Mouse (Mus musculus) MEL (cell line): ENCODE results near the gene Gstp2. TPM values are rescaled to one million over a fixed set of nuclear protein-coding genes. Genes with fewer than 3 reads are reported as not detected.

Experiments
- DNase-seq: peaks from one replicate; pipeline ENCODE4 v3.0.0; 2011; ENCODE audit warnings: low read depth, low spot score
- H3K27ac ChIP-seq: 2 replicates; pipeline ENCODE4 v1.5.1; 2012; ENCODE audit warnings: low read depth, mild to moderate bottlenecking, control low read depth, low read length, moderate library complexity; ENCODE audit not compliant: control insufficient read depth
- H3K27me3 ChIP-seq, 2 experiments: fragments of 150-350 bp in 1 of 2; sonication (generic) in 1 of 2; 2 replicates each; pipeline ENCODE4 v1.6.1; 2012; ENCODE audit warnings: low read length in 2 of 2, mild to moderate bottlenecking in 2 of 2, improper control_type of control experiment in 1 of 2, moderate library complexity in 1 of 2; ENCODE audit not compliant: insufficient read depth in 2 of 2, control insufficient read depth in 1 of 2
- H3K36me3 ChIP-seq, 2 experiments: 2 replicates each; pipeline ENCODE4 v1.6.1; 2012 to 2014; ENCODE audit warnings: low read length in 2 of 2, improper control_type of control experiment in 1 of 2, inconsistent platforms in 1 of 2, mild to moderate bottlenecking in 1 of 2; ENCODE audit not compliant: insufficient read depth in 2 of 2, control insufficient read depth in 1 of 2
- H3K4me1 ChIP-seq, 2 experiments: fragments of 150-350 bp in 1 of 2; sonication (generic) in 1 of 2; 2 replicates each; pipeline ENCODE4 v1.6.1; 2012; ENCODE audit warnings: low read length in 2 of 2, improper control_type of control experiment in 1 of 2, mild to moderate bottlenecking in 1 of 2; ENCODE audit not compliant: insufficient read depth in 2 of 2, control insufficient read depth in 1 of 2
- H3K4me3 ChIP-seq, 2 experiments: fragments of 150-350 bp in 1 of 2; sonication (generic) in 1 of 2; 2 replicates each; pipeline ENCODE4 v1.5.1; 2012; ENCODE audit warnings: low read depth in 2 of 2, low read length in 2 of 2, mild to moderate bottlenecking in 2 of 2, moderate library complexity in 2 of 2, control low read depth in 1 of 2, improper control_type of control experiment in 1 of 2; ENCODE audit not compliant: control insufficient read depth in 1 of 2, insufficient read depth in 1 of 2
- H3K79me2 ChIP-seq: 2 replicates; pipeline ENCODE4 v1.6.1; 2012; ENCODE audit warnings: mild to moderate bottlenecking, low read length, moderate library complexity; ENCODE audit not compliant: control insufficient read depth, poor library complexity, insufficient read depth
- H3K9ac ChIP-seq: 2 replicates; pipeline ENCODE4 v1.6.1; 2012; ENCODE audit warnings: low read depth, mild to moderate bottlenecking, control low read depth, low read length, moderate library complexity; ENCODE audit not compliant: control insufficient read depth, poor library complexity, severe bottlenecking
- H3K9me3 ChIP-seq: fragments of 150-350 bp; sonication (generic); replicated peaks from 2 replicates; pipeline ENCODE4 v1.6.1; 2012; ENCODE audit warnings: mild to moderate bottlenecking, low read length, improper control_type of control experiment, moderate library complexity; ENCODE audit not compliant: insufficient read depth
- BHLHE40 ChIP-seq: IDR thresholded peaks from 2 replicates; pipeline ENCODE4 v1.6.1; 2012; ENCODE audit warnings: low read depth, mild to moderate bottlenecking, inconsistent platforms, low read length, improper control_type of control experiment, borderline replicate concordance
- CHD1 ChIP-seq: IDR thresholded peaks from 2 replicates; pipeline ENCODE4 v1.6.1; 2012; ENCODE audit warnings: low read depth, mild to moderate bottlenecking, inconsistent platforms, low read length, improper control_type of control experiment
- CHD2 ChIP-seq: IDR thresholded peaks from 2 replicates; pipeline ENCODE4 v1.6.1; 2011; ENCODE audit warnings: low read length, improper control_type of control experiment
- E2F4 ChIP-seq: IDR thresholded peaks from 2 replicates; pipeline ENCODE4 v1.6.1; 2011; ENCODE audit warnings: low read depth, low read length, improper control_type of control experiment, borderline replicate concordance
- ELF1 ChIP-seq: IDR thresholded peaks from 2 replicates; pipeline ENCODE4 v1.6.1; 2014; ENCODE audit warnings: low read depth, mild to moderate bottlenecking, inconsistent platforms, low read length, improper control_type of control experiment, moderate library complexity
- EP300 ChIP-seq, 2 experiments: IDR thresholded peaks; 2 replicates each; pipeline ENCODE4 v1.6.1; 2011; ENCODE audit warnings: improper control_type of control experiment in 2 of 2, low read length in 2 of 2, low read depth in 1 of 2, mild to moderate bottlenecking in 1 of 2
- ETS1 ChIP-seq: IDR thresholded peaks from 2 replicates; pipeline ENCODE4 v1.6.1; 2012; ENCODE audit warnings: low read depth, mild to moderate bottlenecking, inconsistent platforms, low read length, improper control_type of control experiment, moderate library complexity
- JUND ChIP-seq: IDR thresholded peaks from 2 replicates; pipeline ENCODE4 v1.6.1; 2011; ENCODE audit warnings: low read depth, mild to moderate bottlenecking, improper control_type of control experiment, low read length
- KAT2A ChIP-seq: conservative IDR thresholded peaks from 2 replicates; pipeline ENCODE4 v1.6.1; 2012; ENCODE audit warnings: low read depth, low read length, improper control_type of control experiment, inconsistent platforms
- MAZ ChIP-seq: IDR thresholded peaks from 2 replicates; pipeline ENCODE4 v1.6.1; 2012; ENCODE audit warnings: low read depth, mild to moderate bottlenecking, inconsistent platforms, low read length, improper control_type of control experiment
- MEF2A ChIP-seq: IDR thresholded peaks from 2 replicates; pipeline ENCODE4 v1.6.1; 2014; ENCODE audit warnings: low read depth, mild to moderate bottlenecking, inconsistent platforms, low read length, improper control_type of control experiment; ENCODE audit not compliant: poor library complexity, insufficient replicate concordance, severe bottlenecking; ENCODE audit errors: extremely low read depth
- MYB ChIP-seq: IDR thresholded peaks from 2 replicates; pipeline ENCODE4 v1.6.1; 2011; ENCODE audit warnings: mild to moderate bottlenecking, low read depth, low read length, improper control_type of control experiment
- MYC ChIP-seq: IDR thresholded peaks from 2 replicates; pipeline ENCODE4 v1.6.1; 2011; ENCODE audit warnings: low read depth, mild to moderate bottlenecking, low read length, improper control_type of control experiment, moderate library complexity
- NELFE ChIP-seq: IDR thresholded peaks from 2 replicates; pipeline ENCODE4 v1.6.1; 2011; ENCODE audit warnings: low read depth, low read length, improper control_type of control experiment
- NRF1 ChIP-seq: IDR thresholded peaks from 2 replicates; pipeline ENCODE4 v1.6.1; 2014; ENCODE audit warnings: low read depth, mild to moderate bottlenecking, inconsistent platforms, low read length, improper control_type of control experiment, moderate library complexity; ENCODE audit not compliant: poor library complexity, insufficient read depth, severe bottlenecking
- POLR2AphosphoS5 ChIP-seq: IDR thresholded peaks from 2 replicates; pipeline ENCODE4 v1.6.1; 2012; ENCODE audit warnings: low read depth, borderline replicate concordance, mild to moderate bottlenecking, inconsistent platforms, low read length, moderate library complexity, mixed read lengths
- RAD21 ChIP-seq: IDR thresholded peaks from 2 replicates; pipeline ENCODE4 v1.6.1; 2011; ENCODE audit warnings: mild to moderate bottlenecking, low read depth, low read length, improper control_type of control experiment
- RCOR1 ChIP-seq: IDR thresholded peaks from 2 replicates; pipeline ENCODE4 v1.6.1; 2012; ENCODE audit warnings: low read depth, mild to moderate bottlenecking, inconsistent platforms, low read length, improper control_type of control experiment
- SIN3A ChIP-seq: IDR thresholded peaks from 2 replicates; pipeline ENCODE4 v1.6.1; 2012; ENCODE audit warnings: low read length, improper control_type of control experiment, inconsistent platforms
- SMC3 ChIP-seq: IDR thresholded peaks from 2 replicates; pipeline ENCODE4 v1.6.1; 2011; ENCODE audit warnings: low read depth, low read length, improper control_type of control experiment
- TAL1 ChIP-seq: IDR thresholded peaks from 2 replicates; pipeline ENCODE4 v1.6.1; 2012; ENCODE audit warnings: mild to moderate bottlenecking, inconsistent platforms, low read length, moderate library complexity, mixed read lengths
- TBP ChIP-seq: IDR thresholded peaks from 2 replicates; pipeline ENCODE4 v1.8.0; 2011; ENCODE audit warnings: low read depth, low read length, improper control_type of control experiment
- UBTF ChIP-seq: IDR thresholded peaks from 2 replicates; pipeline ENCODE4 v1.6.1; 2012; ENCODE audit warnings: low read depth, mild to moderate bottlenecking, inconsistent platforms, low read length, improper control_type of control experiment, moderate library complexity, borderline replicate concordance; ENCODE audit not compliant: insufficient read depth
- USF1 ChIP-seq: IDR thresholded peaks from 2 replicates; pipeline ENCODE4 v1.6.1; 2014; ENCODE audit warnings: low read depth, mild to moderate bottlenecking, inconsistent platforms, low read length, improper control_type of control experiment, moderate library complexity
- ZC3H11A ChIP-seq: IDR thresholded peaks from 2 replicates; pipeline ENCODE4 v1.6.1; 2012; ENCODE audit warnings: low read depth, mild to moderate bottlenecking, inconsistent platforms, low read length, improper control_type of control experiment
- ZMIZ1 ChIP-seq: IDR thresholded peaks from 2 replicates; pipeline ENCODE4 v1.6.1; 2012; ENCODE audit warnings: low read depth, mild to moderate bottlenecking, inconsistent platforms, low read length, improper control_type of control experiment, moderate library complexity
- ZNF384 ChIP-seq: IDR thresholded peaks from 2 replicates; pipeline ENCODE4 v1.6.1; 2012; ENCODE audit warnings: low read depth, mild to moderate bottlenecking, inconsistent platforms, low read length, improper control_type of control experiment
- polyA plus RNA-seq, 2 experiments: library from polyadenylated mRNA; stranded (reverse) in 1 of 2; unstranded in 1 of 2; fragments of >175 nt in 1 of 2; fragments of >200 nt in 1 of 2; gene quantifications; 2 replicates each; pipeline versions ENCODE4 v1.2.1 to v1.2.4; 2012; ENCODE audit warnings: low replicate concordance in 2 of 2, low read depth in 1 of 2; ENCODE audit not compliant: insufficient read length in 2 of 2, insufficient read depth in 1 of 2, missing spikeins in 1 of 2
- total RNA-seq: library from RNA; depleted of rRNA; stranded (reverse); fragments of 300-350 nt; gene quantifications from 2 replicates; pipeline ENCODE4 v1.2.3, GENCODE M21; 2012

Gene Gstp2
- total and polyA plus RNA-seq, 3 experiments, result 0.65 to 7.4 TPM; not detected in 1

DNA sequence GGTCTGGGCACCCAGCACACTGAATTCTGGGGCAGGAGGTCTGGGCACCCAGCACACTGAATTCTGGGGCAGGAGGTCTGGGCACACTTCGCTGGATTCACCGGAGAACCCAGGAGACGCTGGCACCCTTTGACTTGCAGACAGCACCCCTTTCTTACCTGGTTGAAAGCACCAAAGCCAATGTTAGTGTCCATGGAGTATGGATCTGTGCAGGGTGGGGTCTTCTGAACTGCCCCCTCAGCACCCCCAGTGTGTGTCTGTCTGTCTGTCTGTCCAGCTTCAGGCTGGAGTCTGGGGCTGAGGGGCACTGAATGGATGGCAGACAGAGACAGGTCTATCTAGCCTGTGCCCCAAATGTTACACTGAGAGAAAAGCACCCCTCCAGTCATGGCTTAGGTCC, 54.3 kb downstream of the Gstp2 start:
- H3K4me1 ChIP-seq, result peaks cover 0 to 6% of the 10 kb centered on the region in 2 experiments; a peak in 2 of 4 replicates
- no peaks in the 10 kb centered on the region for H3K79me2 ChIP-seq
- TF ChIP-seq USF1, result no peak
- no peak for TF ChIP-seq NRF1
- TF ChIP-seq MYC, result no peak
- no peak for TF ChIP-seq SMC3
- no peak for TF ChIP-seq KAT2A
- no peak for TF ChIP-seq RCOR1
- TF ChIP-seq CHD2, result no peak
- no peak for TF ChIP-seq ZMIZ1
- TF ChIP-seq ETS1, result no peak
- no peak for TF ChIP-seq BHLHE40
- TF ChIP-seq ZNF384, result no peak
- TF ChIP-seq UBTF, result no peak
- no peak for TF ChIP-seq POLR2AphosphoS5
- TF ChIP-seq ELF1, result no peak
- no peak for TF ChIP-seq MEF2A
- TF ChIP-seq, all 39 proteins: peak for 0
- Histone ChIP-seq H3K27ac (no peak overlapping the region), H3K9me3 (no peaks in the 10 kb centered on the region), H3K36me3 (no peaks in the 10 kb centered on the region; a peak in 1 of 4 replicates), H3K9ac (no peak overlapping the region), H3K4me3 (no peak overlapping the region), H3K27me3 (peaks cover 3 to 8% of the 10 kb centered on the region in 2 experiments)
- no peak for DNase-seq

DNA sequence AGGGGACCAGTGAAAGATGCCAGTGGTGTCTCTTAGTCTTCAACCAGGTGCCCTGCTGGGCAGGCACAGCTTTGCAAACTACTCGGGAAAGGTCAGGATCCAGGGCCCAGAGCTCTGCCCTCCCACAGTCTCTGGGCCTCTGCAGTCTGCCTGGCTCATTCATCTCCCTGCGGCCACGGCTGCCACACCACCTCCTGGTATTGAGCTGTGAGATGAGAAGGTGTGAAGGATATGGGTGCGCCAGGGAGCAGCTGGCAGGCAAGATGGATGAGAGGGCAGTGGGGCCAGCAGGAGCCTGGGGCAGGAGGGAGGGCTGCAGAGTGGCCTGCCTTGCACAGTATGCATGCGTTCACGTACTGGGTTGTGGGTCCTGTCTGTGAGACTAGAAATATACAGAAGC, 55.0 kb downstream of the Gstp2 start:
- peaks cover 3 to 8% of the 10 kb centered on the region in 2 experiments for H3K27me3 ChIP-seq
- no peaks in the 10 kb centered on the region for H3K9me3 ChIP-seq
- no peak overlapping the region for H3K9ac ChIP-seq
- H3K79me2 ChIP-seq, result no peaks in the 10 kb centered on the region
- no peak overlapping the region for H3K4me3 ChIP-seq
- H3K4me1 ChIP-seq, result peaks cover 0 to 8% of the 10 kb centered on the region in 2 experiments; a peak in 2 of 4 replicates
- no peak overlapping the region for H3K27ac ChIP-seq
- H3K36me3 ChIP-seq, result no peaks in the 10 kb centered on the region; a peak in 1 of 4 replicates
- no peak for DNase-seq
- TF ChIP-seq TBP (no peak), TAL1 (no peak), JUND (no peak), NELFE (no peak), EP300 (IDR thresholded peaks at IDR 0.05; ENCODE audit: low read depth in 1 of 2, low read length in 2 of 2) (no peak), E2F4 (no peak), MEF2A (no peak), POLR2AphosphoS5 (no peak), ZMIZ1 (no peak), RCOR1 (no peak), NRF1 (no peak), UBTF (no peak), CHD1 (no peak), MAZ (no peak), SIN3A (no peak), ZC3H11A (no peak), MYB (no peak), RAD21 (no peak), BHLHE40 (no peak)
